Mouse (Mus musculus): ENCODE results near the gene Oaz1.
"Not testable (repeated sequence)": the region's sequence is repeated elsewhere in the genome, so short reads cannot be mapped to it uniquely, and the experiment has no call there.

Gene Oaz1

DNA sequence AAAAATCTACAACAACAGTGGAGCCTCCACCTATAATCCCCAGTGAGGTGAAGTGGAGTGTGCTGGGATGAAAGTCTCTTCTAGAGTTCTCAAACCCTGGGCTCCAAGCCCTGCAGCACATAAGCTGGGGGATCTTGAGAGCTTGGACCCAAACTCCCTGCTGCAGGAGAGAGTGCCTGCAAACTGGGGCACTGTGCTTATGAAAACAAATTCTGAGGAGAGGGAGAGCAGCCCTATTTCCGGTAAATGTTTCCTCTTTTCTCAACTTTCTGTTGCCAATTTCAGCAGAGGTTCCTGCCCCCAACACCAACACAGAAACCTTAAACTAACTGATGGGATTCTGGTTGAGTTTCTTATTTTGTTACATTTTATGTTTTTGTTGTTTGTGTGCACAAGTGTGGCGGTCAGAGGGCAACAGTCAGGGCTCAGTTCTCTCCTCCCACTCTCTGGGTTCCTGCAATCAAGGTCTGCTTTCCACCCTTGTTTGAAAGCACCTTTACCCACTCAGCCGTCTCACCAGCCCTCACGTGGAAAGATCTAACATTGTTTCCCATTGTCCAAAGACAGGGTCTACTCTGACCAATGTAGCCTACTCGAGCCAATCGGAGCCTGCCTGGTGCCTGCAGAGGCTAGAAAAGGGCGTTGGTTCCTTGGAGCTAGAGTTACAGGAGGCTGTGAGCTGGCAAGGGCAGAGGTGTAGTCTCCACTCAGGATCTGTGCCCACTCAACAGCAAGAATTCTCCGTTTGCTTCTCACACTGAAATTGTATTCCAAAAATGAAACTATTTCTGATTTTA lies 2.4 kb upstream of the Oaz1 start:
- no peak for DNase-seq (ENCODE audit: low spot score)

DNA sequence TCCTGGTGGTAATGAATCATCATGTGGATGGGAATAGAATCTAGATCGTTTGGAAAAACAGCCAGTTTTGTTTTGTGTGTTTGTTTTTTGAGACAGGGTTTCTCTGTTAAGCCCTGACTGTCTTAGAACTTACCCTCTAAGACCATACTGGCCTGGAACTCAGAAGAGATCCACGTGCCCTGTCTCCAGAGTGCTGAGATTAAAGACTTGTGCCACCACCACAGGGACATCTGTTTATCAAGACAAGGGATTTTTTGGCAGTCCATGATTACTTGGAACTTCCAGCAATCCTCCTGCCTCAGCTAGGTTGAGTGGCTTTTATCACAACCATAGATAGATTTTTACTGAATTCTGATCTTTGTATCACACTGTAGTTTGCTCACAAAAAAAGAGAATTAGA lies 1.6 kb upstream of the Oaz1 start:
- no peak for DNase-seq (ENCODE audit: low spot score)

- no peak for DNase-seq (ENCODE audit: low spot score)
Measured at GRCm38 (mm10) chr10:80827063-80827869, 810 bp downstream of the Oaz1 start.

- DNase-seq (ENCODE audit: low spot score), result no peak
Measured at GRCm38 (mm10) chr10:80827870-80828420, 1.5 kb downstream of the Oaz1 start.

- not testable (repeated sequence) for DNase-seq (ENCODE audit: low spot score)
Measured at GRCm38 (mm10) chr10:80828587-80828986, 2.1 kb downstream of the Oaz1 start.

GRCm38 (mm10) chr10:80829359-80830278 lies 3.2 kb downstream of the Oaz1 start:
- no peak for DNase-seq (ENCODE audit: low spot score)

GRCm38 (mm10) chr10:80831136-80831535 lies 4.7 kb downstream of the Oaz1 start:
- DNase-seq (ENCODE audit: low spot score), result peak; percentile 60

GRCm38 (mm10) chr10:80832818-80833217 lies 6.4 kb downstream of the Oaz1 start:
- DNase-seq (ENCODE audit: low spot score), result no peak

DNA sequence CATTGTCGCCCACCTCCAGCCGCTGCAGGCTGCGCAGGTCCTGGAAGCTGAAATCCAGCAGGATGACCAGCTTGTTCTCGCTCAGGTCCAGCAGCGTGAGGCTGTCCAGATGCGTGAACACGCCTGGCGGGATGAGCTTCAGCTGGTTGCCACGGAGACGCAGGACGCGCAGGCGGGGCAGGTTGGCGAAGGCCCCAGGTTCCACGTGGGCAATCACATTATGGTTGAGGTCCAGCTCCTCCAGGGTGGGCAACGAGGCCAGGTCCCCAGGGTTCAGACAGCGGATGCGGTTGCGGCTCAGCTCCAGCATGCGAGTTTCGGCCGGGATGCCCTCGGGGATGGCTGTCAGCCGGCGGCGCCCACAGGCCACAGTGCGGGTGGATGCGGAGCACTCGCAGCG lies 9.2 kb downstream of the Oaz1 start:
- no peak for DNase-seq (ENCODE audit: low spot score)

- no peak for DNase-seq (ENCODE audit: low spot score)
Measured at GRCm38 (mm10) chr10:80836949-80837379, 10.5 kb downstream of the Oaz1 start.

DNA sequence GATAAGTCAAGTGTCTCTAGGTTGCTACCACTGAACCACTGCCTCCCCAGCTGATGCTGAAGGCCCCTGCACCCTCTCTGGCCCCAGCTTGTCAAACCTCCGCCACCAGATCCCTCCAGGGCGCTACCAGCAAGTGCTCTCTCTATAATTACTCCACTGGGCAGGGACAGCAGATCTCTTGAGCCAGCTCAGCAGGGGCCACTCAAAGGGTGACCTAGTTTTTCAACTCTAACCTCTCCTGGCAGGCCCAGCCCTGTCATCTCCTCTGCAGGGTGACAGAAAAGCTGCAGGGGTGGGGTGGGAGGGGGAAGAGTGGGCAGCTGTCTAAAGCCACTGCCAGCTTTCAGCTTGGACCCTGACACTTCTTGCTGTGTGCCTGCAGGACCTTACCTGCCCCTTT lies 11.4 kb downstream of the Oaz1 start:
- DNase-seq (ENCODE audit: low spot score), result no peak

GRCm38 (mm10) chr10:80838346-80838912 lies 12.0 kb downstream of the Oaz1 start:
- no peak for DNase-seq (ENCODE audit: low spot score)

- DNase-seq (ENCODE audit: low spot score), result no peak
Measured at GRCm38 (mm10) chr10:80839848-80840247, 13.4 kb downstream of the Oaz1 start.

DNA sequence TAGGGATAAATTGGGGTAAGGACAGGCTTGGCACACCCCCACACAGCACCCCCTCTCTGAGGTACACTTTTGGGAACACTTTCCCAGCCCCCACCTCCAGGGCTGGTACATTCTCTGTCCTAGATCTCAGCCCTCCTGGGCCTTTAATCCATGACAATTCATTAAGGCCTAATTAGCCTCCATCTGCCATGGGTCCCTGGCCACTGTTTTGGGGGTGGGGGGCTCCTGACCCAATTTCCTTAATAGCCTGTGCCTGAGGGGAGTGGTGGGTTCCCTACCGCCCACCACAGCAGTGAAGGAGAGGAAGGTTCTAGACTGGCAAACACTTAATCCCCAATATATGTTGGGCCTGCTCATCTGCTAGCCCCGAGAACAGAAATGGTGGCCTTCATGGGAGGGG lies 15.2 kb downstream of the Oaz1 start:
- DNase-seq (ENCODE audit: low spot score), result no peak

DNA sequence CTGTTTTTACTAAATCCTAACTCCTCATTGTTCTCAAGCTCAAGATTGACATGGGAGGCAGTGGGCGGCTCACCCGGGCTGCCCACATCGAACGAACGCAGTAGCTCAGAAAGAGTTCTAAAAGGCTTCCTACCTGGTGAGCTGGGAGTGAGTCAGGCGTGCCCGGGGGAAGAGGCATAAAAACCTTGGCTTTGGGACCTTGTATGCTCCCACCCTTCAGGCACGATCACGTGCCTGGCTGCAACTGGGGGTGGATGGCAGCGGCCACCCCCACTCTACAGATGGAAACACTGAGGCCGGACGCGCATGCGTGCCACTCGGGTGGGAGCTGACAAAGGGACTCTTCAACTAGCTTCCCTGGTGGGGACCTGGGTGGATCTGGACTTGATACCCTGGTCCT lies 15.9 kb downstream of the Oaz1 start:
- DNase-seq (ENCODE audit: low spot score), result no peak

DNA sequence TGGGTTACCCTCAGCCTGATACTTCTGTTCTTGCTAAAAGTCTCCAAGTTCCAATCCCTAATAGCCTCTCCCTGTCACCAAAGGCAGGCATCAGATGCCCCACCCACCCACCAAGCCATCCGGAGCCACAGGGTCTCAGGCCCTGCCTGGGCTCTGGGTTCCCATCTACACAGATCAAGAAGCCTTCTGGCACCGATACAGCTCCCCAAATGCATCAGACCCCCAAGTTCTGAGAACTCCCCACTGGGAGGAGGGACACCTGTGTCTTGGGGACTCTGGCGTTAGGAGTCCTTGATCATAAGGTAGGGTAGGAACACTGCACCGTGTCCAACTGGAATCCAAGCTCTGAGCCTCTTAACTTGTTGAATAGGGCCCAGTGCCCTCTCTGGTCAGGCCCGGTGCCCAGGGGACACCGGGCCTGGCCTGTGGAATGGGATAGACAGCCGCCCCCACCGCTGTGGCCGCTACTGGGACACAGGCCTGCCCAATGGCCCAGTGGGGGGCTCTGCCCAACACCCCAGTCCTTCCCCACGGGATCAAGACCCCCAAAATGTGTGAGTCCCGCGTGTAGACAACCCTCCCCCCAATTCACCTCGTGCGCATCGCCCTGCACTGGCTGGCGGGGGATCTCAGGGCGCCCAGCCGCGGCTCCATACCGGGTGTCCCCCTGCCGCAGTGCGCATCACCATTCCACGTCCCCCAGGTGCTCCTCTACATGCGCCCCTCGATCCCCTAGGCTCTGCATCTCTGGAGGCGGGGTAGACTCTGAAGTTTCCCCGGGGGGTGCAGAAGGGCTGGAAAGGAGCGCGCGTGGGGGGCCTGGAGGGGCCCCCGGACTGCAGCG lies 16.9 kb downstream of the Oaz1 start:
- DNase-seq (ENCODE audit: low spot score), result no peak

- DNase-seq (ENCODE audit: low spot score), result no peak
Measured at GRCm38 (mm10) chr10:80843931-80844547, 17.6 kb downstream of the Oaz1 start, which contains the start of gene Lingo3. TSS of gene Lingo3 (minus strand) at chr10:80844039.

DNA sequence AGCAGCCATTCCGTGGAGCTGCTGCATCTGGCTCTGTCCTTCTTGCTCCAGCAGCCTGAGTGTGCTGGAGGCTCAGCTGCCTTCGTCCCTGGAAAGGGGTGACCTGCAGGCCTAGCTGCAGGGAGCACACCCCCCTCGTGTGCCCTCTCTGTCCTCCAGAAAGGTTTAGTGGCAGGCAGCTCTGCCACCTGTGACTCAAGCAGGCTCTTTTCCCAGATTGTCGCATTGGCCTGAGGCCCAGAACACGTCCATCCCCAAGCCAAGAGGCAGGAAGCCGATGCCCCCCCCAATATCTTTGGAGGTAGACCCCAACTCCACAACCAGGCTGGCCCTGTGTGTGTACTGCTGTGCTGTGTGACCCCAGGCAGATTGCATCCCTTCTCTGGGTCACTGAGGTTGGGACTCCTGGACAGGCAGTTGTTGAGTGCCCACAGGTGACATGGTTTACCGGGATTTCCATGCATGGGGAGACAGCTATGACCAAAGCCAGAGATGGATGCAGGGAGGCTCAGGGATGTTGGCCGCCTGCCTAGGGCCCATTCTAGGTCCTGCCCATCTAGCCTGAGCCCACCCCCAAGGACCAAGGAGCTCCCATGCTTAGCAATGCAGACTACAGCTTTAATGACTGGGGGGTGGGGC lies 18.7 kb downstream of the Oaz1 start:
- DNase-seq (ENCODE audit: low spot score), result no peak

DNA sequence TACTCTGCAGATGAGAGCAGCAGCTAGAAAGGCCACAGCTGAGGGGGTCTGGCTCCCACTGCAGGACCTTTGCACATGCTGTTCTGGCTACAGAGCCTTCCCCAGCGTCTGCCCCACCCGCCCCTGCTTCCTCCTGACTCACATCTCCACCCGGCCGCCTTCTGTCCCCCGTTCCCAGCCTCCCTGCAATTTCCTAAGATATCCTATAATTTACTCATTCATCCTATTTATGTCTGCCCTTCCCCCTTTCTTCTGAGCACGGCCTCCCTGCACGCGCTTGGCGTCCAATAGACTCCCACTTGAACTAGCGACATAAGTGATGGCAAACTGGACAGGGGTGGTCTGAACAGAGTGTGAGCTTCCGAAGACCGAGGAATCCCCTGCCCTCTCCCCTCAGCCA lies 19.3 kb downstream of the Oaz1 start:
- DNase-seq (ENCODE audit: low spot score), result no peak

GRCm38 (mm10) chr10:80848571-80848970 lies 22.1 kb downstream of the Oaz1 start:
- DNase-seq (ENCODE audit: low spot score), result peak; percentile 35
